Mouse (Mus musculus) T-cell, adult 66 days (primary cell): ENCODE results near the gene Mesd. TPM values are rescaled to one million over a fixed set of nuclear protein-coding genes. Genes with fewer than 3 reads are reported as not detected.

Source experiments
- total RNA-seq, 2 experiments: library from RNA; stranded (reverse); gene quantifications; 3 replicates in 1 of 2; 4 replicates in 1 of 2; pipeline ENCODE4 v1.2.4; 2023

Gene Mesd
- total RNA-seq, result 10 to 100 TPM; 33.0 to 37.4 TPM

GRCm38 (mm10) chr7:83884021-83884658 lies at the start of gene Mesd, which contains the start of gene Tlnrd1:
Mesd (plus strand) TSS chr7:83884466.
Tlnrd1 (minus strand) TSS chr7:83884305.

Other genes with a start within 250 kb of the Mesd start
- 100 to 1,000 TPM; 228 to 229 TPM for gene Il16, start 138.7 kb upstream of the Mesd start, total RNA-seq
- gene Cfap161, start 89.6 kb upstream of the Mesd start, total RNA-seq, result not detected
- gene Tlnrd1, start 161 bp upstream of the Mesd start, total RNA-seq, result 10 to 100 TPM in 1 of 2 experiments, 1 to 10 TPM in 1; 8.2 to 10.4 TPM
- not detected for gene Cemip, start 202.0 kb downstream of the Mesd start, total RNA-seq